Mouse (Mus musculus): ENCODE results near the gene Selenot.

Selenot gene

GRCm38 (mm10) chr3:58636406-58637295 is 60.2 kb downstream of the Selenot start, which contains the start of gene Erich6:
Gene Erich6 (minus strand): TSS chr3:58637207.
- WGBS = 1% methylated on average over 34 of the region's 34 CpGs
